Mouse (Mus musculus) erythroblast, embryonic 14.5 days (primary cell): ENCODE measurements at regions not wholly inside any gene's neighbourhood (a gene's known extent, or its start where the extent isn't known, plus 50 kb on each side); places are given as distances from the start of the nearest gene placed in this dataset.

Source experiments
- GATA1 ChIP-seq: IDR thresholded peaks from 2 replicates; pipeline ENCODE4 v1.6.1; 2012; ENCODE audit warnings: low read length, inconsistent platforms, mixed read lengths
- TAL1 ChIP-seq: IDR thresholded peaks from 3 replicates; pipeline ENCODE4 v1.6.1; 2012; ENCODE audit warnings: low read length, inconsistent platforms, mixed read lengths

DNA sequence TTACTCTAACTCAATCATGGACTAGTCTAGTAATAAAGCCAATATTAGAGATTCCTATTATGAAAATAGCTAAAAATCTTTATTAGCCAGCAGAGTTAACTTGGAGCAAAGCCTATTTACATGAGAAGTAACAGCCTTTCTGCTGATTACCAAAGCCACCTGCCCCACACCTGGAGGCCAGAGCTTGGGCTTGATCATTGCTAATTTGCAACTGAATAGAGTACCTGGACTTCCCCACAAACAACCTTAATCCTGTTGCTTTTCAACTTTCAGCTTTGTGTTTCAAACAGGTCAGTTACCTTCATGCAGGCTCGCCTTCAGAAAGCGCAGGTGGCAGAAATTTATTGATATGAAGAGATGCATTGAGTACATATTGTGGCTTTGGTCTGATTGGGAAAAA, 163.3 kb downstream of the Teddm3 start:
- no peak for TF ChIP-seq GATA1
- TF ChIP-seq TAL1: no peak
